Mouse (Mus musculus): ENCODE data around the gene Gm20518. TPM values are rescaled to one million over a fixed set of nuclear protein-coding genes. Genes with fewer than 3 reads are reported as not detected.
A peak's percentile ranks its signal among the peaks of the same experiment; 100 is the strongest.

Gm20518 gene
- polyA plus RNA-seq, 1 experiment from 2014 or later = 0.36 TPM

GRCm38 (mm10) chr16:17911052-17911595, 19.7 kb upstream of the Gm20518 start, which contains the start of gene Ess2:
Gene Ess2 (minus strand): TSS chr16:17911348.
- Histone ChIP-seq H3K9me3 (ENCODE audit: control insufficient read depth, low read length) (no peaks in the 10 kb centered on the region), H3K4me2 (ENCODE audit: low read length) (peak within 1 kb of the TSS; percentile 93), H3K36me3 (ENCODE audit: control insufficient read depth, insufficient read depth, low read length) (peaks cover 22% of the 10 kb centered on the region), H3K4me1 (ENCODE audit: control insufficient read depth, insufficient read depth, low read depth, low read length) (peaks cover 15% of the 10 kb centered on the region), H3K27ac (ENCODE audit: low read depth, low read length) (peak within 1 kb of the TSS; percentile 62), H3K9ac (ENCODE audit: low read depth, low read length) (peak within 1 kb of the TSS; percentile 77), H3K27me3 (replicated peaks; ENCODE audit: control insufficient read depth, insufficient read depth, low read length) (peaks cover 31% of the 10 kb centered on the region), H3K4me3 (ENCODE audit: low read length) (peak within 1 kb of the TSS; percentile 59)
- peak; percentile 95 for ATAC-seq
- under 1% methylated on average over 35 of the region's 35 CpGs for WGBS

GRCm38 (mm10) chr16:17898462-17898861, 7.0 kb upstream of the Gm20518 start, which contains the start of the genes Dgcr2 and Tssk2:
Gene Dgcr2 (minus strand): TSS chr16:17898562.
Gene Tssk2 (plus strand): TSS chr16:17898637.
- no peak for ATAC-seq
- Histone ChIP-seq H3K27me3 (replicated peaks; ENCODE audit: control insufficient read depth, insufficient read depth, low read length) (no peaks in the 10 kb centered on the region), H3K36me3 (ENCODE audit: control insufficient read depth, insufficient read depth, low read length) (peaks cover 42% of the 10 kb centered on the region), H3K4me2 (ENCODE audit: low read length) (no peak within 1 kb of the TSS), H3K4me1 (ENCODE audit: control insufficient read depth, insufficient read depth, low read depth, low read length) (no peaks in the 10 kb centered on the region), H3K27ac (ENCODE audit: low read depth, low read length) (no peak within 1 kb of the TSS), H3K9me3 (ENCODE audit: control insufficient read depth, low read length) (no peaks in the 10 kb centered on the region), H3K9ac (ENCODE audit: low read depth, low read length) (no peak within 1 kb of the TSS), H3K4me3 (ENCODE audit: low read length) (no peak within 1 kb of the TSS)
- WGBS = 95% methylated on average over 14 of the region's 14 CpGs

GRCm38 (mm10) chr16:17896091-17896490, 4.6 kb upstream of the Gm20518 start:
- H3K36me3 ChIP-seq (ENCODE audit: control insufficient read depth, insufficient read depth, low read length) = peaks cover 21% of the 10 kb centered on the region
- H3K4me3 ChIP-seq (ENCODE audit: low read length) = no peak overlapping the region
- no peak overlapping the region for H3K9ac ChIP-seq (ENCODE audit: low read depth, low read length)
- H3K4me2 ChIP-seq (ENCODE audit: low read length) = no peak overlapping the region
- ATAC-seq = no peak
- no peaks in the 10 kb centered on the region for H3K9me3 ChIP-seq (ENCODE audit: control insufficient read depth, low read length)
- H3K27ac ChIP-seq (ENCODE audit: low read depth, low read length) = no peak overlapping the region
- H3K4me1 ChIP-seq (ENCODE audit: control insufficient read depth, insufficient read depth, low read depth, low read length) = peaks cover 4% of the 10 kb centered on the region; the same call in 1 of the 2 replicates
- H3K27me3 ChIP-seq (replicated peaks; ENCODE audit: control insufficient read depth, insufficient read depth, low read length) = no peaks in the 10 kb centered on the region

- H3K9ac ChIP-seq (ENCODE audit: low read depth, low read length) = no peak within 1 kb of the TSS
- no peaks in the 10 kb centered on the region for H3K9me3 ChIP-seq (ENCODE audit: control insufficient read depth, low read length)
- peaks cover 7% of the 10 kb centered on the region; the same call in 1 of the 2 replicates for H3K36me3 ChIP-seq (ENCODE audit: control insufficient read depth, insufficient read depth, low read length)
- no peak within 1 kb of the TSS for H3K27ac ChIP-seq (ENCODE audit: low read depth, low read length)
- ATAC-seq = no peak
- H3K27me3 ChIP-seq (replicated peaks; ENCODE audit: control insufficient read depth, insufficient read depth, low read length) = no peaks in the 10 kb centered on the region
- no peak within 1 kb of the TSS for H3K4me2 ChIP-seq (ENCODE audit: low read length)
- no peak within 1 kb of the TSS for H3K4me3 ChIP-seq (ENCODE audit: low read length)
- 85% methylated on average over 2 of the region's 2 CpGs for WGBS
- H3K4me1 ChIP-seq (ENCODE audit: control insufficient read depth, insufficient read depth, low read depth, low read length) = peaks cover 16% of the 10 kb centered on the region
Observed at GRCm38 (mm10) chr16:17893923-17894322, 2.5 kb upstream of the Gm20518 start, which contains the start of gene Tssk1. Gene Tssk1 (plus strand): TSS chr16:17894223.

DNA sequence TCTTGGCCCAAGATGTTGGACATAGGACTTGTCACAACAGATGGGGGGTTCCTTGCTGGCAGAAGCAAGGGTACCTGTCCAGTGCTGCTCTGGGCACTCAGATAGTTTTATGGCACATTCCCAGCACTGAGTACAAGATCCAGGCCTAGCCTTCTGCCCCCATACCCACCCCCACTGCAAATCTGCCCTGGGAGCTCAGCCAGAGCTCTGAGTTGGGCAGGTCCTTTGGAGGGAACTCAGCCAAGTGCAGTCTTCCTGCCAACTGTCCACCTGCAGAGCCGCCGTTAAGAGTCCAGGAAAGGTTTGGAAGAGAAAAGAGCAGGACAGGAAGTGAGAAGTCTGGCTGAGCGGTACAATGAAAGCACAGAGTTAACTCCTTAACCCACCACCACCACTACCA, 1.1 kb upstream of the Gm20518 start:
- no peak for ATAC-seq
- no peaks in the 10 kb centered on the region for H3K9me3 ChIP-seq (ENCODE audit: control insufficient read depth, low read length)
- H3K4me3 ChIP-seq (ENCODE audit: low read length) = no peak overlapping the region
- H3K4me2 ChIP-seq (ENCODE audit: low read length) = no peak overlapping the region
- H3K27me3 ChIP-seq (replicated peaks; ENCODE audit: control insufficient read depth, insufficient read depth, low read length) = no peaks in the 10 kb centered on the region
- peaks cover 16% of the 10 kb centered on the region for H3K4me1 ChIP-seq (ENCODE audit: control insufficient read depth, insufficient read depth, low read depth, low read length)
- no peaks in the 10 kb centered on the region for H3K36me3 ChIP-seq (ENCODE audit: control insufficient read depth, insufficient read depth, low read length)
- H3K9ac ChIP-seq (ENCODE audit: low read depth, low read length) = no peak overlapping the region
- no peak overlapping the region for H3K27ac ChIP-seq (ENCODE audit: low read depth, low read length)
- 45% methylated on average over 3 of the region's 3 CpGs for WGBS

- WGBS = under 1% methylated on average over 37 of the region's 44 CpGs
- H3K36me3 ChIP-seq (ENCODE audit: control insufficient read depth, insufficient read depth, low read length) = no peaks in the 10 kb centered on the region
- ATAC-seq = peak; percentile 75
- peak overlapping the region; percentile 98 for H3K4me3 ChIP-seq (ENCODE audit: low read length)
- no peaks in the 10 kb centered on the region for H3K9me3 ChIP-seq (ENCODE audit: control insufficient read depth, low read length)
- no peaks in the 10 kb centered on the region for H3K27me3 ChIP-seq (replicated peaks; ENCODE audit: control insufficient read depth, insufficient read depth, low read length)
- peak overlapping the region; percentile 97 for H3K27ac ChIP-seq (ENCODE audit: low read depth, low read length)
- peak overlapping the region; percentile 93 for H3K4me2 ChIP-seq (ENCODE audit: low read length)
- H3K9ac ChIP-seq (ENCODE audit: low read depth, low read length) = peak overlapping the region; percentile 99
- peaks cover 23% of the 10 kb centered on the region for H3K4me1 ChIP-seq (ENCODE audit: control insufficient read depth, insufficient read depth, low read depth, low read length)
Observed at GRCm38 (mm10) chr16:17890917-17891566, 429 bp downstream of the Gm20518 start.

DNA sequence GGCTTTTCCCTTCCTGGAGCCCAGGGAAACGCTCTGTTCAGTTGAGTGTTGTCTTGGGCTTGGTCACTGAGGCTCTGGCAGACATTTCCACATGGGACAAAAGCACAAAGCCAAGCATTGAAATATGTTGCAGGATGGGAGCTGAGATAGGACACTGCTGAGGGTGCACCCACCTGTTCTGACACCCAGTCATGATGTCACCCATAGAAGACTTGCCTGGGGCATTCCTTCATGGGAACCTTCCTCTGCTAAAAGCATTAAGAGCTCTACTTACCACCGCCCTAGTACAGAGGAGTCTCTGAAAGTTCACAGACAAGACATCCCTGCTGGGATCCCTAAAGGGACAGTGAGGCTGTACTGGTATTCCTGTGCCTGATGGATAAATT, 1.1 kb downstream of the Gm20518 start:
- H3K4me1 ChIP-seq (ENCODE audit: control insufficient read depth, insufficient read depth, low read depth, low read length) = peaks cover 24% of the 10 kb centered on the region
- no peak overlapping the region for H3K27ac ChIP-seq (ENCODE audit: low read depth, low read length)
- H3K4me3 ChIP-seq (ENCODE audit: low read length) = peak overlapping the region; percentile 98
- ATAC-seq = no peak
- no peaks in the 10 kb centered on the region for H3K27me3 ChIP-seq (replicated peaks; ENCODE audit: control insufficient read depth, insufficient read depth, low read length)
- no peaks in the 10 kb centered on the region for H3K36me3 ChIP-seq (ENCODE audit: control insufficient read depth, insufficient read depth, low read length)
- WGBS = 37% methylated on average over 2 of the region's 2 CpGs
- H3K9me3 ChIP-seq (ENCODE audit: control insufficient read depth, low read length) = no peaks in the 10 kb centered on the region
- peak overlapping the region; percentile 99 for H3K9ac ChIP-seq (ENCODE audit: low read depth, low read length)
- peak overlapping the region; percentile 93 for H3K4me2 ChIP-seq (ENCODE audit: low read length)

DNA sequence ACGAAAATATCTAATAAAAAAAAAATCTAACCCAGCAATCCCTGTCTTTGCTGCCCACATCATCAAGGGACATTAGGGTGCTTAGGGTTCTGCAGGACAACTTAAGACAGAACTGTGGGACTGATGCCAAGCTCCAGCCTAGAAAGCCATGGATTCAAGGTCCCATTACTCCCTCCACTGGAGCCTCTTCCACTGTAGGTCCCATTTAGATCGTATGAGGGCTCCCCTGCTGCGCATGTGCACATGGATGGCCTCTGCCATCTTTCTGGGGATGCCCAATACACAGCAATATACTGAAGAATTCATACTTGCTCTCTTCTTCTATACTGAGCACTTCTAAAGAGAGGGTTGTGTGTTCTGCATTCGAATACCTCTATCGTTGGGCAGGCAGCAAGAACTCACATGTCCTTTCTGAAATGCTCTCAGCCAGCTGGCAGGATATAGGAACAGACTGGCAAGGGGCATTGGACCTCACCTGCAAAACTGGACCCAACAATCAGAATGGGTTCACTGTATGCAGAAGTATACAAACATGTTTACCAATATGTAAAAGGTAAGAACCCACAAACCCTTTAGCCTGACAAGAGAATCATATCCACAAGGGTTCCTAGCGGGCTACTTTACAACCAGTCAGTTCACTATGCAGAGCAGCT, 1.7 kb downstream of the Gm20518 start:
- WGBS = 77% methylated on average over 6 of the region's 6 CpGs
- Histone ChIP-seq H3K4me1 (ENCODE audit: control insufficient read depth, insufficient read depth, low read depth, low read length) (peaks cover 24% of the 10 kb centered on the region), H3K36me3 (ENCODE audit: control insufficient read depth, insufficient read depth, low read length) (no peaks in the 10 kb centered on the region), H3K4me3 (ENCODE audit: low read length) (peak overlapping the region; percentile 98), H3K27ac (ENCODE audit: low read depth, low read length) (no peak overlapping the region), H3K9me3 (ENCODE audit: control insufficient read depth, low read length) (no peaks in the 10 kb centered on the region), H3K9ac (ENCODE audit: low read depth, low read length) (peak overlapping the region; percentile 99), H3K27me3 (replicated peaks; ENCODE audit: control insufficient read depth, insufficient read depth, low read length) (no peaks in the 10 kb centered on the region), H3K4me2 (ENCODE audit: low read length) (peak overlapping the region; percentile 93)
- no peak for ATAC-seq

GRCm38 (mm10) chr16:17884116-17884515, 7.4 kb downstream of the Gm20518 start:
- no peak overlapping the region for H3K9ac ChIP-seq (ENCODE audit: low read depth, low read length)
- H3K4me2 ChIP-seq (ENCODE audit: low read length) = no peak overlapping the region
- ATAC-seq = no peak
- H3K27me3 ChIP-seq (replicated peaks; ENCODE audit: control insufficient read depth, insufficient read depth, low read length) = no peaks in the 10 kb centered on the region
- WGBS = 90% methylated on average over 6 of the region's 6 CpGs
- H3K4me3 ChIP-seq (ENCODE audit: low read length) = no peak overlapping the region
- no peaks in the 10 kb centered on the region for H3K36me3 ChIP-seq (ENCODE audit: control insufficient read depth, insufficient read depth, low read length)
- H3K27ac ChIP-seq (ENCODE audit: low read depth, low read length) = no peak overlapping the region
- peaks cover 7% of the 10 kb centered on the region for H3K4me1 ChIP-seq (ENCODE audit: control insufficient read depth, insufficient read depth, low read depth, low read length)
- H3K9me3 ChIP-seq (ENCODE audit: control insufficient read depth, low read length) = no peaks in the 10 kb centered on the region

Data from hindbrain, embryonic 16.5 days (tissue).